Mouse (Mus musculus): ENCODE measurements around the gene Adgrv1. TPM values are rescaled to one million over a fixed set of nuclear protein-coding genes. Genes with fewer than 3 reads are reported as not detected.
"Not testable (repeated sequence)": the region's sequence is repeated elsewhere in the genome, so short reads cannot be mapped to it uniquely, and the experiment has no call there.

The Adgrv1 gene
- polyA plus RNA-seq (2015; fragmentation: Nextera tagmentation; extraction: Ambion mirVana) = 0.66 and 0.99 TPM in 2 replicates

DNA sequence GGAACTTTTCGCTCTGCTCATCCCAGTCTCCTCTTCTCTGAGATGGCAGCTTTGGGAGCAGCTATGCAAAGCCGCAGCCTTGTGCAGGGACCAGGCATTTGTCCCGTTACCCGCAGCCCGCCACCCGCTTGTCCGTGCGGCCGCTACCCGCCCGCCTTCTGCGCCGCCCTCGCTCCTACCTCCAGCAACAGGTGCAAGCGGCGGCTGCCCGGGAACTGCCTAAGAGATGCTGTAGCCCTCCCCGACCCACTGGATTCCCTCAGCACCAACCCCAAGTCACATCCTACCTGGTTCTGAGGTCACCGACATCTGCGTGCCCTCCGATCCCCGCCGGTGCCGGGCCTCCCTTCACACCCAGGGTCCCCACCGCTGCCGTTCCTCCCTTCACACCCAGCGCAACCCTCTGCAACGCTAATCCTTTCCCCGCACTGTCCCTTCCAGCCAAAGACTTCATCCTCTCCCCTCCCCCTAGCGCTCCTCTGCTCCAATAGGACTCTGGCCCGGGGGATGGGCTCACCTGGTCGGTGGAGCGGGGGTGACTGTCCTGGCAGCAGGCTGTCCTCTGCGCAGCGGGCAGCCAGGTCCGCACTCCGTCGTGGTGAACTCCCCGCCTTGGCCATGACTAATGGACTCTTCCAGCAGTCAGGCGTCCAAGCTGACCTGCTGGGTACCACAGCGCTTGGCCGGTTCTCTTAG, at the start of gene Adgrv1:
Gene Adgrv1, minus strand, starts transcription at position 435 of the 696 bp plus-strand sequence.
- H3K27ac ChIP-seq (replicated peaks) = no peak within 1 kb of the TSS
- H3K27me3 ChIP-seq (replicated peaks) = peaks cover 35% of the 10 kb centered on the region
- H3K36me3 ChIP-seq = no peaks in the 10 kb centered on the region
- peaks cover 4% of the 10 kb centered on the region for H3K4me1 ChIP-seq
- peak within 1 kb of the TSS; percentile 70 for H3K9ac ChIP-seq
- H3K4me2 ChIP-seq = peak within 1 kb of the TSS; percentile 92
- peak within 1 kb of the TSS; percentile 61 for H3K4me3 ChIP-seq
- H3K9me3 ChIP-seq = no peaks in the 10 kb centered on the region
- peak; percentile 90 for ATAC-seq (ENCODE audit: extremely low read depth, insufficient number of reproducible peaks, low FRiP score, low TSS enrichment)
- WGBS = 2% methylated on average over 42 of the region's 42 CpGs

DNA sequence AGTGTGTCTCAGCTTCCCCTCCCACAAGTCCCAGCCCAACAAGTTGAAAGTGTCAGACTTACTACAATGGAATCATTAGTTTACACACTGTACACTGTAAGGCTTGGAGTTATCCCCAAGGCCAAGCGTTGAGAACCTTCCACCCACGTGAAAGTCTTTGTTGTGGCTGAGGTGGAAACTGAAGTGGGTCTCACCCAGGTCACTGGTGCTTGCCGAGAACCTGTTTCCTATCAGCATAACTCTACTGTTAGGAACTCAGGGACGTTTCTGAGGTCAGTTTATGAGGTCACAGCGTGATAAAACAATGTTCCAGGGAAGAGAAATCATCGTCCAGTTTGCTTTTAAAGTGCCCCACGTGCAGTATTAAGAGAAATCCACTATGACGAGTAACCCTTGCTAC, 42.4 kb upstream of the Adgrv1 start:
- Histone ChIP-seq H3K9me3 (no peaks in the 10 kb centered on the region), H3K4me2 (no peak overlapping the region), H3K36me3 (peaks cover 67% of the 10 kb centered on the region), H3K9ac (no peak overlapping the region), H3K27me3 (replicated peaks) (no peaks in the 10 kb centered on the region), H3K27ac (replicated peaks) (no peak overlapping the region), H3K4me3 (no peak overlapping the region), H3K4me1 (no peaks in the 10 kb centered on the region)
- no peak for ATAC-seq (ENCODE audit: extremely low read depth, insufficient number of reproducible peaks, low FRiP score, low TSS enrichment)
- 70% methylated on average over 8 of the region's 8 CpGs for WGBS

DNA sequence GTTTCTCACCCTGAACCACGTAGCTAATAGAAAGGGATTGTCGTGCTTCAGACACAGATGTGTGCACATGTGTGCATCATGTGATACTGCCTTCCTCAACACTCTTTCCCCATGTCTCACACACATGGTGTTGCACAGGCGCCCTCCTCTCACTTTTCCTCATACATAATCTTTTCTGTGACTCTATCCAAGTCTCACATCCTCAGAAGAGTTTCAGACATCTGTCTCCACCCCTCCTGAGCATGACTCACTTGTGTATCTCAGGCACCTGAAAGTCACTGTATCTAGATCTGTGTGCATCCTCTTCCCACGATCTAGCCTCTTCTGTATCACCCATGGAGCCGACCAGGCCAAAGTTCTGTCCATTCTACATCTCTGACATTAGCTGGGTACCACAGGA, 34.8 kb upstream of the Adgrv1 start:
- H3K36me3 ChIP-seq = peaks cover 73% of the 10 kb centered on the region
- no peak overlapping the region for H3K4me2 ChIP-seq
- no peaks in the 10 kb centered on the region for H3K27me3 ChIP-seq (replicated peaks)
- H3K4me1 ChIP-seq = peaks cover 10% of the 10 kb centered on the region; the same call in 1 of the 2 replicates
- no peak for ATAC-seq (ENCODE audit: extremely low read depth, insufficient number of reproducible peaks, low FRiP score, low TSS enrichment)
- H3K9me3 ChIP-seq = no peaks in the 10 kb centered on the region
- WGBS = 77% methylated on average over 5 of the region's 5 CpGs
- no peak overlapping the region for H3K27ac ChIP-seq (replicated peaks)
- H3K4me3 ChIP-seq = no peak overlapping the region
- H3K9ac ChIP-seq = no peak overlapping the region

DNA sequence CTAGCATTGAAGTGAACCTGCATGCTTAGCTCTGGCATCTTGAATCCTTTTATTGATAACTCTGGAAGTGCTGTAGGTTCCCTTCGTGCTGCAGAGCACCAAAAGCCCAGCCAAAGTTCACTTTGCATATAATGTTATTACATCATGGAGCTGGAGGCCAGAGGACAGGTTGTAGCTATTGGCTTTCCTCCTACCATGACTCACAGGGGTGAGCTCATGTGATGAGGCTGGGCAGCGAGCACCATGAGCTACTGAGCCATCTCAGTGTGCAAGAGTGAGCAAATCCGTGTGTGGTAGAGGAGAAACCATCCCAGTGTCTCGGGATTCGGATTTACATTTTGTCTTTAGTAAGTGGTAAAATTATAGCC, 31.4 kb upstream of the Adgrv1 start:
- Histone ChIP-seq H3K9ac (no peak overlapping the region), H3K27me3 (replicated peaks) (no peaks in the 10 kb centered on the region), H3K27ac (replicated peaks) (no peak overlapping the region), H3K9me3 (no peaks in the 10 kb centered on the region), H3K4me1 (peaks cover 17% of the 10 kb centered on the region), H3K36me3 (peaks cover 64% of the 10 kb centered on the region), H3K4me2 (no peak overlapping the region), H3K4me3 (no peak overlapping the region)
- 83% methylated on average over 5 of the region's 5 CpGs for WGBS
- ATAC-seq (ENCODE audit: extremely low read depth, insufficient number of reproducible peaks, low FRiP score, low TSS enrichment) = no peak

DNA sequence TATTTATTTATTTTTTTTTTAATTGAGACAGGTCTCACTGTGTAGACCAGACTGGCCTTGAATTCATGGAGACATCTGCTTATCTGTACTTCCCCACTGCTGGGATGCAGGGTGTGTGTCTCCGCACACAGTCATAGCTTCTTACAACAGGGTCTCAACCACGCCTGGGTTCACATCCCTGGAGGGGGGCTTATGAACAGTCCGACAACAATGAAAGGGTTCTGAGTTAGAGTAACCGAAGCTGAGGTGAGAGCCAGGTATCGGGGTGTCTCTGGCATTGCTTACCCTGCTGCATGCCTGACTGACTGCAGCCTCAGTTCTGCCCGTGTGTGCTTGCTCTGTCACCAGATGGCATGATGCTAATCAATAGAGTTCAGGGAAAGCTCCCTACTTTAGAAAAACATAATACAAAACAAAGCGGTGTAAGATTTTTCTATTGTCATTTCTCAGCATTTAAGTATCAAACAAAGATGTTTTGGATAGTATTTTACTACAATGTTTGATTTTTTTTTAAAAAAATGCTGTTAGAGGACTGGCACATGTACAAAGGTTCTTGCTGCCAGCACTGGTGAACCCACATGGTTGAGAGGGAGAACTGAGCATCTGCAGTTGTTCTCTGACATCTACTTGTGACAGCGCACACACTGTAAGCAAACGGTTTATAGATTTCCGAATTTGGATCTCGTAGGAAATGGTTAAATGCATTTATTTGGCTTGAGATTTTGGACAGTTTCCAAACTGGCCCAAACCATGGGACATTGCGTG, 30.8 kb upstream of the Adgrv1 start:
- WGBS = 82% methylated on average over 12 of the region's 12 CpGs
- no peak overlapping the region for H3K27ac ChIP-seq (replicated peaks)
- H3K9me3 ChIP-seq = no peaks in the 10 kb centered on the region
- no peak for ATAC-seq (ENCODE audit: extremely low read depth, insufficient number of reproducible peaks, low FRiP score, low TSS enrichment)
- no peak overlapping the region for H3K4me3 ChIP-seq
- no peak overlapping the region for H3K9ac ChIP-seq
- peaks cover 22% of the 10 kb centered on the region for H3K4me1 ChIP-seq
- H3K27me3 ChIP-seq (replicated peaks) = no peaks in the 10 kb centered on the region
- peaks cover 58% of the 10 kb centered on the region for H3K36me3 ChIP-seq
- no peak overlapping the region for H3K4me2 ChIP-seq

DNA sequence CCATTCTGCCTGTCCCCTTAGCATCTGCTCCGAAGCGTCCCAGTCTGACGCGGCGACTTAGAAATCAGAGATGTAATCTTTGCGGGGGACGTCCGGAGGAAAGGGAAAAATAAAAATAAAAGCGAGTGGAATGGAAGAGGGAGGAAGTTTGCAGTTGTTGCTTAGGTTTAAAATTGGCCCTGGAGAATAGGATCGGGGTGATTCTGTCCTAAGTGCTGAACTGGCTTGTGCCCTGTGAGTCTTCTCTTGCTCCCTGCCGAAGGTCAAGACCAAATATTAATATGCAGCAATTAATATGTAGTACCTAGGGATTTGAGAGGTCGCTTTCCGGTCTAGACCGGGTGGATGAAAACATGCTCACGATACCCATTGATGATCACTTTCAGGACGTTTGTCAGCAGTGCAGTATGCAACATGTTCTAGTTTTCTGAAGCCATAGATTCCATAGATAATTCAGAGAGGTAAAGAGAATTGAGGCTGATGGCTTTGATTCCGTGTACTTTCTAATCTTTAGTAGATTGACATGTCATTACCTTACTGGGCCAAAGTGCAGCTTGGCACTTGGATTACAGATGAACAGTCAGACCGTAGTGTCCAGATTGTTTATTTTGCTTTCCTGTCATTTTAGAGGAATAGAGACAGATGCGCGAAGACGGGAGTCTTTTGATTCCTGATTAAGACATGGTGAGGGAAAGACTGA, 25.2 kb upstream of the Adgrv1 start:
- Histone ChIP-seq H3K9ac (peak overlapping the region; percentile 94), H3K36me3 (peaks cover 10% of the 10 kb centered on the region), H3K4me1 (peaks cover 24% of the 10 kb centered on the region), H3K4me2 (peak overlapping the region; percentile 80), H3K27ac (replicated peaks) (peak overlapping the region; percentile 86), H3K9me3 (no peaks in the 10 kb centered on the region), H3K27me3 (replicated peaks) (no peaks in the 10 kb centered on the region), H3K4me3 (peak overlapping the region; percentile 86)
- ATAC-seq (ENCODE audit: extremely low read depth, insufficient number of reproducible peaks, low FRiP score, low TSS enrichment) = no peak
- 6% methylated on average over 21 of the region's 21 CpGs for whole genome bisulfite sequencing

DNA sequence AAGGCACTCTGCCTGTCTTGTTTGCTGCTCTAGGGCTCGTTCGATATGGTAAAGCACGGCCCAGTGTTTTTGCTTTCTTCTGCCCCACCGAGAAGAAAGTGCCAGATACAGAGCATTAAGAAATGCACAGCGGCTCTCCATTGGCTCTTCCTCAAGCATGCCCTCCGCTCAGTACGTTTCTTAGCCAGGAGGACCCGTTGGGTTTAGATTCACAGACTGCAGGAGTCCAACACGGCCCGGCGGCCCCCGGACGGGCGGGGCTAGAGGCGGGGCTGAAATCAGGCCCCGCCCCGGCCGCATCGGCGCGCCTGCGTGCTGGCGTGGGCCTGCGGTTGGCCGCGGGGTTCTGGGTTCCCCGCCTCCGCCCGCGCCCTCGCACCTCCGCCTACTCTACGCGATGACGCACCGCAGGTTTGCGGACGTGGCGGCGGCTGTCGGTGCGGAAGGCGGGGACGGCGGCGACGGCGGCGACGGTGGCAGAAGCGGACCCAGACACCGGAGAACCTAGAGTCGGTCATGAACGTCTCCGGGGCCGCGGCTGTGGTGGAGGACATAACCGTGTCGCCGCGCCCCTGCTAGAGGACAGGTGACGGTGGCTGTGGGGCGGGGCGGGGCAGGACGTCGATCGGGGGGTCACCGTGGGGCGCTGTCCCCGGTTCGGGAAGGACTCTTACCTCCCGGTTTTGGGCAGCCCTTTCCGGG, 24.5 kb upstream of the Adgrv1 start, which contains the start of gene Lysmd3:
Gene Lysmd3, plus strand, starts transcription at position 313 of the 702 bp plus-strand sequence.
- peak within 1 kb of the TSS; percentile 86 for H3K4me3 ChIP-seq
- peaks cover 10% of the 10 kb centered on the region for H3K36me3 ChIP-seq
- no peaks in the 10 kb centered on the region for H3K27me3 ChIP-seq (replicated peaks)
- no peaks in the 10 kb centered on the region for H3K9me3 ChIP-seq
- WGBS = under 1% methylated on average over 70 of the region's 73 CpGs
- peak; percentile 100 for ATAC-seq (ENCODE audit: extremely low read depth, insufficient number of reproducible peaks, low FRiP score, low TSS enrichment)
- peak within 1 kb of the TSS; percentile 94 for H3K9ac ChIP-seq
- H3K4me2 ChIP-seq = peak within 1 kb of the TSS; percentile 80
- peaks cover 24% of the 10 kb centered on the region for H3K4me1 ChIP-seq
- peak within 1 kb of the TSS; percentile 86 for H3K27ac ChIP-seq (replicated peaks)

DNA sequence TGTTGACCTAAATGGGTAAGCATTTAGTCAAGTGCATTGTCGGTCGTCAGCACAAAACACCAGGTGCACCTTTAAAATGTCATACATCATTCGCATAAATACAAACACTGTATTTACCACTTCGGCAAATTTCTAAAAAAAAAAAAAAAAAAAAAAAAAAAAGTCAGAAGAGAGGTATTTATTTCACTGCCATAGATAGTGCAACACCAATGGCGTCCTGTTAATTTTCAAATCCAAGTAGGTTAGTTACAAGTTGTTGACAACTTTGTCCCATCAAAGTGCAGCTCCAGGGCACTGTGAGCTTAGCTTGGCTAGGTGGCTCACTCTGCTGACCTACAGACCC, 24.0 kb upstream of the Adgrv1 start:
- H3K9ac ChIP-seq = peak overlapping the region; percentile 94
- H3K4me1 ChIP-seq = peaks cover 24% of the 10 kb centered on the region
- no peaks in the 10 kb centered on the region for H3K9me3 ChIP-seq
- H3K27ac ChIP-seq (replicated peaks) = peak overlapping the region; percentile 86
- WGBS = 27% methylated on average over 5 of the region's 5 CpGs
- peaks cover 10% of the 10 kb centered on the region for H3K36me3 ChIP-seq
- peak overlapping the region; percentile 80 for H3K4me2 ChIP-seq
- peak overlapping the region; percentile 86 for H3K4me3 ChIP-seq
- no peak; the same call in 1 of the 2 replicates for ATAC-seq (ENCODE audit: extremely low read depth, insufficient number of reproducible peaks, low FRiP score, low TSS enrichment)
- no peaks in the 10 kb centered on the region for H3K27me3 ChIP-seq (replicated peaks)

DNA sequence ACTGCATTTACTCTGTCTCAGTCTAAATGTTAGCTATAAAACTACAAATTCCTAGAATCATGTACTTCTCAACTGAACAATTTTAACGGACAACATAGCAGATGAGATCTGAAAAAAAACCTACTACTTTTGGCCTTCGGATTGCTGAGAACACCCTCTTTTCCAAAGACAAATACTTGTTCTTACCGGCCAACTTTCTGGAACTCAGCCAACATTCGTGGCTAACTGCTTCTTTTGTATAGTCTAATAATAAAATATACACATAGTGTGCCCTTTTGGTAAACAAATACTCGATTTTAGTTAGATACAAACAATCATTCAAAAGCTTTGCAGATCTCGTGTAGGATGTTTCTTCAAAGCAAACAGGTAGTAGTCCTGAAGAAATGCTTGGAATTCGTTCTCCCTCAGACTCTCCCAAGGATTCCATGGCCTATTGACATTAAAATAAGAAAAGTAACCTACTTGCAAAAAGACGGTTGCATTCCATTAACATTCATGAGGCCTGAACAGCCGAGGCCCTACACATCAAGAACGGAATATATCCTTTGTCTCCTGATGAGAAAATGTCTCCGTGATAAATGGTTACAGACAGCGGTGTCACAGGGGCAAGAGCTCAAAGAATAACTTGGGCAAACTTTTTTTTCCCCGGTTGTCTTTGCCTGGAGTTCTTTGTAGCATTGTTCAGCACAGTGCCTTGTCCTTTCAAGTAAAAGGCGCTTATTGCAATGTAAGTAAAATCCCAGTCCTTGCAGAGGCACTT, 23.3 kb upstream of the Adgrv1 start:
- H3K4me3 ChIP-seq = peak overlapping the region; percentile 86
- 43% methylated on average over 14 of the region's 14 CpGs for WGBS
- no peaks in the 10 kb centered on the region for H3K9me3 ChIP-seq
- peaks cover 24% of the 10 kb centered on the region for H3K4me1 ChIP-seq
- H3K27me3 ChIP-seq (replicated peaks) = no peaks in the 10 kb centered on the region
- H3K4me2 ChIP-seq = peak overlapping the region; percentile 80
- H3K36me3 ChIP-seq = peaks cover 3% of the 10 kb centered on the region
- peak overlapping the region; percentile 86; the same call in 1 of the 2 replicates for H3K27ac ChIP-seq (replicated peaks)
- no peak overlapping the region for H3K9ac ChIP-seq
- no peak for ATAC-seq (ENCODE audit: extremely low read depth, insufficient number of reproducible peaks, low FRiP score, low TSS enrichment)

DNA sequence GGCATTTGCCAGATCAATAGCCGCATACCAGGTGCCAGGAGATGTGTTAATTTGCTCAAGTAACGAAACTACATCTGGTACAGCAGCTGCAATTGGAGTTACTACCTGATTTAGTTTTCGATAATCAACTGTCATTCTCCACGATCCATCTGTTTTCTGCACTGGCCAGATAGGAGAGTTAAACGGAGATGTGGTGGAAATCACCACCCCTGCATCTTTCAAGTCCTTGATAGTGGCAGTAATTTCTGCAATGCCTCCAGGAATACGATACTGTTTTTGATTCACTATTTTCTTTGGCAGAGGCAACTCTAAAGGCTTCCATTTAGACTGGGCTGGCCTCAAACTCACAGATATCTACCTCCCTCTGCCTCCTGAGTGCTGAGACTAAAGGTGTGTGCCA, 17.4 kb upstream of the Adgrv1 start:
- ATAC-seq (ENCODE audit: extremely low read depth, insufficient number of reproducible peaks, low FRiP score, low TSS enrichment); H3K4me3 ChIP-seq; H3K9ac ChIP-seq; H3K36me3 ChIP-seq; H3K4me1 ChIP-seq; H3K27ac ChIP-seq (replicated peaks); H3K4me2 ChIP-seq; H3K9me3 ChIP-seq; H3K27me3 ChIP-seq (replicated peaks): not testable (repeated sequence)
- 56% methylated on average over 5 of the region's 6 CpGs for WGBS

All from heart, embryonic 13.5 days (tissue).